Mouse (Mus musculus) neural tube, embryonic 12.5 days (tissue): ENCODE data around the gene Babam2. TPM values are rescaled to one million over a fixed set of nuclear protein-coding genes. Genes with fewer than 3 reads are reported as not detected.

Source experiments
- ATAC-seq: fragments of 200-750 bp; cut with Nextera tagmentation; 2 replicates; pipeline ENCODE4 v1.8.0; 2017; ENCODE audit warnings: low read depth, mild to moderate bottlenecking, moderate TSS enrichment, moderate library complexity; ENCODE audit not compliant: low FRiP score
- H3K27ac ChIP-seq: fragments of 300-500 bp; sonication (generic); 2 replicates; pipeline ENCODE4 v1.5.1; 2016
- H3K27me3 ChIP-seq: fragments of 300-500 bp; sonication (generic); replicated peaks from 2 replicates; pipeline ENCODE4 v1.6.1; 2016; ENCODE audit warnings: mild to moderate bottlenecking
- H3K36me3 ChIP-seq: fragments of 300-500 bp; sonication (generic); 2 replicates; pipeline ENCODE4 v1.6.1; 2016; ENCODE audit warnings: mild to moderate bottlenecking
- H3K4me1 ChIP-seq: fragments of 300-500 bp; sonication (generic); 2 replicates; pipeline ENCODE4 v1.6.1; 2016
- H3K4me2 ChIP-seq: fragments of 300-500 bp; sonication (generic); replicated peaks from 2 replicates; pipeline ENCODE4 v1.6.1; 2016; ENCODE audit warnings: mild to moderate bottlenecking
- H3K4me3 ChIP-seq: fragments of 300-500 bp; sonication (generic); 2 replicates; pipeline ENCODE4 v1.5.1; 2016
- H3K9ac ChIP-seq: fragments of 300-500 bp; sonication (generic); 2 replicates; pipeline ENCODE4 v1.6.1; 2016; ENCODE audit warnings: mild to moderate bottlenecking
- H3K9me3 ChIP-seq: fragments of 300-500 bp; sonication (generic); 2 replicates; pipeline ENCODE4 v1.6.1; 2016; ENCODE audit warnings: mild to moderate bottlenecking
- WGBS: fragments of 180-500 bp; shearing (Covaris S2); methylation state at CpG from one replicate; pipeline ENCODE4 v1.1.7; 2016; 5-methylcytosine and 5-hydroxymethylcytosine counted together
- polyA plus RNA-seq: library from polyadenylated mRNA; unstranded; fragments of >200 nt; fragmentation: Nextera tagmentation; extraction: Ambion mirVana; gene quantifications from 2 replicates; pipeline ENCODE4 v1.2.1, GENCODE M21; 2016

Gene Babam2
- polyA plus RNA-seq, 1 experiment from 2014 or later: 36.0 TPM

DNA sequence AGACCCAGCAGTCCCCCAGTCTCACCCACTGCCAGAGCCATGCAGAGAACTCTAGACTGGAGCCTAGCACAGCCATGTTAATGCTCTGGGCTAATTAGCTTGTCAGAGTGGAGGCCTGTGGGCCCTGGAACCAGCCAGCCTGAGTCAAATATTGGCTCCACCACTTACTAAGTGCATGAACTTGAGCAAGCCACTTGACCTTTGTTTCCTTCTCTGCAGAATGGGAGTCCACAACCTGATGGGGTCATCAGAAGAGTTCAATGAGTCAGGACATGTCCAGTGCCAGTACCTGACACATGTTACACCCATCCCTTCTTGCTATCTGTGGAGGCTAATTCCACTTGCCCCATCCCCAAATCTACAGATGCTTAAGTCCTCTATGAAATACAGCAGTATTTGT is 394.8 kb downstream of the Babam2 start:
- Histone ChIP-seq H3K36me3 (no peaks in the 10 kb centered on the region), H3K4me1 (no peaks in the 10 kb centered on the region), H3K4me2 (no peak overlapping the region), H3K9me3 (no peaks in the 10 kb centered on the region), H3K27ac (no peak overlapping the region), H3K4me3 (no peak overlapping the region), H3K9ac (no peak overlapping the region), H3K27me3 (no peaks in the 10 kb centered on the region)
- no peak for ATAC-seq

DNA sequence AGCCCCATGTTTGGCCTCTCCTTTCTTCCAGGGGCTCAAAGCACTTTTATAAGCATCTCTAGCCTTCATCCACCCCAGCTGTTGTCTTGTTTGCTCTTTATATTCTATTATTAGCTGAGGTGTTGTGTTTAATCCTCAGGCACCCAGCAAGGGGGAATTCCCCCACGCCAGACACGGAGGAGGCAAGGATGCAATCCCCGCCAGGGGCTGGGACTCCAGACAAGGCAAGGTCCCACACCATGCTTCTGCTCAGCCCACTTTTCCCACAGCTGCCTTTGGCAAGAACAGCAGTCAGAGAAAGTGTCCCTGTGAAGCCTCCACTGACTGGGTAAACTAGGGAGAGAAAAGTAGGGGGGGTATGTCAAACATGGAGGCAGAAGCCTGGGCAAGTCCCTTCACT is 401.2 kb downstream of the Babam2 start:
- Histone ChIP-seq H3K9me3 (no peaks in the 10 kb centered on the region), H3K27me3 (no peaks in the 10 kb centered on the region), H3K4me2 (no peak overlapping the region), H3K4me1 (0 out of 2 replicates have a peak, but pooled peaks cover 3% of the 10 kb centered on the region), H3K36me3 (no peaks in the 10 kb centered on the region), H3K4me3 (no peak overlapping the region), H3K27ac (no peak overlapping the region), H3K9ac (no peak overlapping the region)
- WGBS: 81% methylated on average over 3 of the region's 3 CpGs
- ATAC-seq: no peak

DNA sequence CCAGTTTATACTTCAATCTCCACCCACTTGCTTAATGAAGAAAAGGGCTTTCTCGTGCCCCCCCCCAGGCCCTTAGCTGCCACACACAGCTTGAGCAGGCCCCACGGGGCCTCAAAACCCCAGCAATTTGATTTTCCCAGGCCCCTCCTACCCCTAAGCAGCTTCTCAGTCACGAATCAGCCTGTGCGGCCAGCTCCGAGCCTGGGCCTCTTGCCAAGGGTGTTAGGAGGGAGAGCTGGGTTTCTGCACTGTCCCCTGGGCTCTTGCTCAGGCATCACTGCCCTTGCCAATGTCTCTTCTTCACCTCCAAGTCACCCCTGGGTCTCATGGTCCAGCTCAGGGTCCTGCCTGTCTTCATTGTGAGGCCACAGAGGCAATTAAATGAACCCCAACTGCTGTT is 405.0 kb downstream of the Babam2 start:
- Histone ChIP-seq H3K27ac (no peak overlapping the region), H3K4me3 (no peak overlapping the region), H3K9me3 (no peaks in the 10 kb centered on the region), H3K9ac (no peak overlapping the region), H3K27me3 (no peaks in the 10 kb centered on the region), H3K4me1 (0 out of 2 replicates have a peak, but pooled peaks cover 3% of the 10 kb centered on the region), H3K4me2 (no peak overlapping the region), H3K36me3 (no peaks in the 10 kb centered on the region)
- WGBS: 50% methylated on average over 5 of the region's 5 CpGs
- ATAC-seq: no peak

- no peaks in the 10 kb centered on the region for H3K36me3 ChIP-seq
- no peaks in the 10 kb centered on the region for H3K9me3 ChIP-seq
- H3K9ac ChIP-seq: no peak overlapping the region
- WGBS: 79% methylated on average over 6 of the region's 6 CpGs
- no peak overlapping the region for H3K4me2 ChIP-seq
- no peak overlapping the region for H3K4me3 ChIP-seq
- 0 out of 2 replicates have a peak, but pooled peaks cover 3% of the 10 kb centered on the region for H3K4me1 ChIP-seq
- no peaks in the 10 kb centered on the region for H3K27me3 ChIP-seq
- no peak for ATAC-seq
- H3K27ac ChIP-seq: no peak overlapping the region
Observed at GRCm38 (mm10) chr5:32102971-32103431, 405.5 kb downstream of the Babam2 start.

GRCm38 (mm10) chr5:32103545-32103944 is 406.1 kb downstream of the Babam2 start:
- ATAC-seq: no peak
- Histone ChIP-seq H3K27me3 (no peaks in the 10 kb centered on the region), H3K4me1 (0 out of 2 replicates have a peak, but pooled peaks cover 3% of the 10 kb centered on the region), H3K36me3 (no peaks in the 10 kb centered on the region), H3K27ac (no peak overlapping the region), H3K9ac (no peak overlapping the region), H3K9me3 (no peaks in the 10 kb centered on the region), H3K4me3 (no peak overlapping the region), H3K4me2 (no peak overlapping the region)
- 93% methylated on average over 1 of the region's 1 CpGs for WGBS

GRCm38 (mm10) chr5:32104119-32104990 is 406.9 kb downstream of the Babam2 start:
- WGBS: 88% methylated on average over 12 of the region's 12 CpGs

GRCm38 (mm10) chr5:32106473-32107140 is 409.1 kb downstream of the Babam2 start:
- 93% methylated on average over 5 of the region's 5 CpGs for WGBS

More at GRCm38 (mm10) chr5:32104119-32104990, 406.9 kb downstream of the Babam2 start:
- Histone ChIP-seq H3K27me3 (no peaks in the 10 kb centered on the region), H3K9ac (no peak overlapping the region), H3K9me3 (no peaks in the 10 kb centered on the region), H3K36me3 (no peaks in the 10 kb centered on the region), H3K4me1 (0 out of 2 replicates have a peak, but pooled peaks cover 3% of the 10 kb centered on the region), H3K4me3 (no peak overlapping the region), H3K27ac (no peak overlapping the region), H3K4me2 (no peak overlapping the region)
- no peak for ATAC-seq

DNA sequence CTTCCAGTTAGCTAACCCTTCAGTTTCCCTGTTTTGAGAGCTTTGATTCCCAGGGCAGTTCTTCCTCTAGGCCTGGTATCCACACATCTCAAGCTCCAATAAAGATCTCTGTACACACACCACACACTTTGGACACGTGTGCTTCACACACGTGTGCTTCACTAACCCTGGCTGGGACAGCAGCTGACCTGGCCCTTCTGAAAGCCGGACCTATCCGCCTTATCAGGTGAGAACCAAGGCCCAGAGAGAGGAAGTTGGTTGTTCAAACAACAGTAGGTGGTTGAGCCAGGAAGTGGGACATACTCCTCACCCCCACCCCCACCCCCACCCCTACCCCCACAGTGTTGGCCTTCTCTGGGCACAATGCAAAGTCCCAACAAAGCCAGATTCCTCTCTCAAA is 413.2 kb downstream of the Babam2 start:
- Histone ChIP-seq H3K36me3 (no peaks in the 10 kb centered on the region), H3K9ac (no peak overlapping the region), H3K27ac (no peak overlapping the region), H3K4me1 (no peaks in the 10 kb centered on the region), H3K9me3 (no peaks in the 10 kb centered on the region), H3K27me3 (no peaks in the 10 kb centered on the region), H3K4me3 (no peak overlapping the region), H3K4me2 (no peak overlapping the region)
- WGBS: 95% methylated on average over 4 of the region's 4 CpGs
- no peak for ATAC-seq

More at GRCm38 (mm10) chr5:32106473-32107140, 409.1 kb downstream of the Babam2 start:
- no peaks in the 10 kb centered on the region for H3K36me3 ChIP-seq
- no peak overlapping the region for H3K4me2 ChIP-seq
- 0 out of 2 replicates have a peak, but pooled peaks cover 3% of the 10 kb centered on the region for H3K4me1 ChIP-seq
- no peak overlapping the region for H3K4me3 ChIP-seq
- no peak overlapping the region for H3K9ac ChIP-seq
- no peak for ATAC-seq
- H3K27me3 ChIP-seq: no peaks in the 10 kb centered on the region
- H3K27ac ChIP-seq: no peak overlapping the region
- no peaks in the 10 kb centered on the region for H3K9me3 ChIP-seq

DNA sequence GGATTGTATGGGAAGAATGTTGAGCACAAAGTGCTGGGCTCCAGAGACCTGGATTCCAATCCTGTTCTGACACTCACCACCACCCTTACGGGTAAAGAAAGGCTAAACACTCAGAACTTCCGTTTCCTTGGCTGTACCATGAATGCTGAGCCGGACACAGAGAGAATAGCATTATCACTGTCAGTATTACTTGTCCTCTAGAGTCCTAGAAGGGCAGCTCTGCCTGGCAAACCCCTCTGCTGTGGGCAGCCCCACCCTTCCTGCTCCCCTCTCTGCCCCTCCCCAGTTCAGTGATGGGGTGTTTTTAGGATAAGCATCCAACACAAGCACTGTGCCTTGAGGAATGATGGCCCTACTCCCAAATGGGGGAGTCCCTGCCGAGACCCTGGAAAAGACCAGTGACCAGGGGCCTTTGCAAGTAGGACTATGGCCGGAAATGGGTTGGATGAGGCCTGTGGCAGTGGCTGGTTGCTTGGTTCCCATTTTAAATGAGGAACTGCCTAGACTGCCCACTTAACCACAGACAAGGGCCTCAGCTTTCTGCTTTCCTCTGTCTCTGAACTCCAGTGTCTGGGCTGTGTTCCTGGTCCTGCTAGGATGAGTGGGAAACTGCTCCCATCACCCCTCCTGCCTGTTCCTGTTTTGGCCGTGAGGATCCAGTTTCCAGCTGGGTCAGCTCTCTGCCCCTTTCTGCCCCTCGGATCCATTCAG is 414.9 kb downstream of the Babam2 start:
- Histone ChIP-seq H3K36me3 (no peaks in the 10 kb centered on the region), H3K4me3 (no peak overlapping the region), H3K9ac (no peak overlapping the region), H3K9me3 (no peaks in the 10 kb centered on the region), H3K27me3 (no peaks in the 10 kb centered on the region), H3K27ac (no peak overlapping the region), H3K4me1 (no peaks in the 10 kb centered on the region), H3K4me2 (no peak overlapping the region)
- ATAC-seq: no peak
- WGBS: 73% methylated on average over 7 of the region's 7 CpGs

DNA sequence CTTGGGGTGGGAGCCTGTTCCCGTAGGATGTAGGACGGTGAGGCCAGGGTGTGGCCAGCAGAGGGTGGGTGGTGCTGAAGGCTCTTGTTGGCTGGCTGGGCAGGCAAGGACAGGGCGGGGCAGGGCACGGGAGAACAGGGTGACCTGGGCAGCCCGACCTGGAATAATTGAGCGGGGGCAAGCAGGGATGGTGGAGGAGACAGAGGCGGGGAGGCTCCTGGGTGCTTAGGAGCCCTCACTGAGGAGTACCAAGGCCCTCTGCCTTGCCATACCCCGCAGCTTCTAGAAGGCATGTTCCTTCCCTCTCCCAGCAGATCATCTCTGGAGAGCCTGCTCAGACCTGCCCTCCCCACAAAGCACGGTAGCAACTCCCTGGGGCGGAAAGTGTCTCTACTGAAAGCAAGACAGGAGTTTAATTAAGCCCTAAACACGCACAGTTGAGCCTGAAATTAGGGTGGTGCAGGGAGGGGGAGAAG is 423.5 kb downstream of the Babam2 start:
- H3K4me2 ChIP-seq: no peak overlapping the region
- no peaks in the 10 kb centered on the region for H3K27me3 ChIP-seq
- WGBS: 46% methylated on average over 11 of the region's 11 CpGs
- no peak for ATAC-seq
- no peaks in the 10 kb centered on the region for H3K9me3 ChIP-seq
- H3K4me1 ChIP-seq: no peaks in the 10 kb centered on the region
- no peak overlapping the region for H3K9ac ChIP-seq
- no peaks in the 10 kb centered on the region for H3K36me3 ChIP-seq
- no peak overlapping the region for H3K4me3 ChIP-seq
- no peak overlapping the region for H3K27ac ChIP-seq

DNA sequence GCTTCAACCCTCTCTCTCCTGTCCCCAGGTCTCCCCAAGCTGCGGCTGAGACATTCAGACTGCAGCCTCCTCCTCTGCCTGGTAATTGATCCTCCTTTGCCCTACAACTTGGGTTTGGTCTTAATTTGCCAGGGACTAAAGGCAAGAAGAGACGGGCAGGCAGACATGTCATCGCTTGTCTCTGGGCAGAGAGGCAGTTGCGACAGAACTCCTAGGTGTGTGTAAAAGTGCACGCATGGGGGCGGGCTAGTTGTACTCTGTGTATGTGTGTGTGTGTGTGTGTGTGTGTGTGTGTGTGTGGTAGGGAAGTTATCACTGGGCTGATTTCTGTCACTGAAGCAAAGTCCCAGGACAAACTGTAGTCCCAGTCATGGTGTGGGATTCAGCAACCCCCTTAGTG is 424.5 kb downstream of the Babam2 start:
- no peak for ATAC-seq
- Histone ChIP-seq H3K27me3 (0 out of 2 replicates have a peak, but pooled peaks cover 2% of the 10 kb centered on the region), H3K9me3 (no peaks in the 10 kb centered on the region), H3K9ac (no peak overlapping the region), H3K27ac (no peak overlapping the region), H3K4me2 (no peak overlapping the region), H3K4me3 (no peak overlapping the region), H3K4me1 (no peaks in the 10 kb centered on the region), H3K36me3 (no peaks in the 10 kb centered on the region)
- 91% methylated on average over 6 of the region's 6 CpGs for WGBS

DNA sequence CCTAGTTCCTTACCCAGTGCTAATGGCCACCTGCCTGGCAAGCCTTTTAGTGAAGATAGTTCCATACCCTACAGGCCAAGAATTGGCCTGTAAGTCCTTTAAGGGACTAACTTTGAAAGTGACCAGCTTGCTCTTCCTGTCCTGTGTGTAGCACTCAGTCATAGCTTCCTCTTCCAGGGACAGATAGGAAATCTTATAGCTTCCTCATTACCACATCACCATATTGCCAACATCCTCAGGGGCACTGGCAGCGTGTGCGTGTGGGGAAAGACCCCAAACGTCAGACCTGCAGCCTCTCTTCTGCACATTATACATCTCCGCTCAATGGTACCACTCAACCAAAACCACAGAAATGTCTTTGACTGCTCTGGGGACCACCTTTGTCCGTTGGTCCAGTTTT is 424.9 kb downstream of the Babam2 start:
- no peak overlapping the region for H3K9ac ChIP-seq

More for the DNA sequence above, 424.9 kb downstream of the Babam2 start:
- Histone ChIP-seq H3K4me1 (no peaks in the 10 kb centered on the region), H3K36me3 (no peaks in the 10 kb centered on the region), H3K9me3 (no peaks in the 10 kb centered on the region), H3K27ac (no peak overlapping the region), H3K4me2 (no peak overlapping the region), H3K27me3 (0 out of 2 replicates have a peak, but pooled peaks cover 2% of the 10 kb centered on the region), H3K4me3 (no peak overlapping the region)
- no peak for ATAC-seq
- 86% methylated on average over 5 of the region's 5 CpGs for WGBS
